8 mouse cellular contexts compared by ENCODE assay signal in the genomic region with DNA sequence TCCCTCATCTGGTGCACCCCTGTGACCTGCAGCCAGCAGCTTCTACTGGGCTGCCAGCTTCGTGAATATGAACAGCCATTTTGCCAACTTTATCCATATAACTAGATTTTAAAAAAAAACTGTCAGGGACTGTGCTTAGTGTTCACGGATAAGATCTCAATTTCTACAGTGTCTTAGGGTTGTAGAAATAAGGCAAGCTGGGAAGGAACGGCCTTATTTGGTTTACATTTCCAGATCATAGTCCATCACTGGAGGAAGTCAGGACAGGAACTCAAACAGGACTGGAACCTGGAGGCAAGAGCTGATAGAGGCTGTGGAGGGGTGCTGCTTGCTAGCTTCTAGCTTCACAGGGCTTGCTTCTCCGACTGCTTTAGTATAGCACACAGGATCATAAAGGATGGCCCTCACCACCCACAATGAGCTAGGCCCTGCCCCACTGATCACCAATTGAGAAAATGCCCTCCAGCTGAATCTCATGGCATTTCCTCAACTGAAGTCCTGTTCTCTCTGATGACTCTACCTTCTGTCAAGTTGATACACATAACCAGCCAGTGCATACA. TPM values are rescaled to one million over a fixed set of nuclear protein-coding genes. Genes with fewer than 3 reads are reported as not detected.
A peak's percentile ranks its signal among the peaks of the same experiment; 100 is the strongest.
DNase-seq lines count a peak whose midpoint lies in the region; ATAC-seq lines count a peak whose summit lies in the region.

No protein-coding gene starts in this region.

- peak overlapping the region; percentile 100 for H3K9ac ChIP-seq in kidney, embryonic 16.5 days (replicated peaks; ENCODE audit: low read length)
- peak overlapping the region; percentile 80; the same call in 1 of the 2 replicates for H3K9ac ChIP-seq in midbrain, embryonic 15.5 days

- peak overlapping the region; percentile 74 for H3K4me2 ChIP-seq in kidney, embryonic 16.5 days (replicated peaks; ENCODE audit: low read depth, low read length)
- peak overlapping the region; percentile 75 for H3K4me2 ChIP-seq in midbrain, embryonic 15.5 days

- peak overlapping the region; percentile 92 for H3K4me3 ChIP-seq in kidney, embryonic 16.5 days (ENCODE audit: low read length)
- H3K4me3 ChIP-seq in hindbrain, embryonic 10.5 days = peak overlapping the region; percentile 98
- H3K4me3 ChIP-seq in midbrain, embryonic 15.5 days = peak overlapping the region; percentile 51

- WGBS in kidney, embryonic 16.5 days = 16% methylated on average over 4 of the region's 4 CpGs
- WGBS in hindbrain, embryonic 10.5 days = 46% methylated on average over 4 of the region's 4 CpGs
- WGBS in midbrain, embryonic 15.5 days = 36% methylated on average over 4 of the region's 4 CpGs

- H3K36me3 ChIP-seq in kidney, embryonic 16.5 days (ENCODE audit: insufficient read depth, low read length) = peaks cover 3% of the 10 kb centered on the region; the same call in 1 of the 2 replicates
- peaks cover 22% of the 10 kb centered on the region for H3K36me3 ChIP-seq in hindbrain, embryonic 10.5 days
- no peaks in the 10 kb centered on the region for H3K36me3 ChIP-seq in midbrain, embryonic 15.5 days (replicated peaks)

- H3K4me1 ChIP-seq in kidney, embryonic 16.5 days (ENCODE audit: insufficient read depth, low read length) = peaks cover 22% of the 10 kb centered on the region
- peaks cover 25% of the 10 kb centered on the region for H3K4me1 ChIP-seq in hindbrain, embryonic 10.5 days (replicated peaks)
- peaks cover 25% of the 10 kb centered on the region for H3K4me1 ChIP-seq in midbrain, embryonic 15.5 days

- no peaks in the 10 kb centered on the region for H3K9me3 ChIP-seq in kidney, embryonic 16.5 days (ENCODE audit: low read length)
- H3K9me3 ChIP-seq in hindbrain, embryonic 10.5 days = no peaks in the 10 kb centered on the region
- H3K9me3 ChIP-seq in midbrain, embryonic 15.5 days = no peaks in the 10 kb centered on the region

- ATAC-seq in kidney, embryonic 16.5 days (ENCODE audit: low FRiP score, low TSS enrichment) = no peak
- ATAC-seq in midbrain, embryonic 15.5 days (replicated peaks) = no peak
- no peak for ATAC-seq in frontal cortex, adult (ENCODE audit: low TSS enrichment)

- peak overlapping the region; percentile 98 for H3K27ac ChIP-seq in kidney, embryonic 16.5 days (ENCODE audit: low read length)
- peak overlapping the region; percentile 100 for H3K27ac ChIP-seq in hindbrain, embryonic 10.5 days
- H3K27ac ChIP-seq in midbrain, embryonic 15.5 days = peak overlapping the region; percentile 99

- H3K27me3 ChIP-seq in kidney, embryonic 16.5 days (ENCODE audit: insufficient read depth, low read length) = no peaks in the 10 kb centered on the region
- no peaks in the 10 kb centered on the region for H3K27me3 ChIP-seq in hindbrain, embryonic 10.5 days (ENCODE audit: insufficient read depth, poor library complexity, severe bottlenecking)
- H3K27me3 ChIP-seq in midbrain, embryonic 15.5 days (replicated peaks) = no peaks in the 10 kb centered on the region

- no peak for DNase-seq in kidney, adult 18-20 months
- peak; percentile 35 for DNase-seq in NIH3T3 (ENCODE audit: low read depth)
- DNase-seq in hindbrain, embryonic 10.5 days (ENCODE audit: low spot score) = no peak
- no peak for DNase-seq in retina, embryonic 14.5 days (ENCODE audit: low spot score)
- no peak for DNase-seq in layer of hippocampus, adult 18-20 months (ENCODE audit: low spot score in 2 of 2)

RNA-seq across cellular contexts. Expression of gene Hnrnpa0, which starts 1.4 kb away (rescaled TPM):
- polyA plus RNA-seq in kidney, embryonic 16.5 days (2015; fragmentation: Nextera tagmentation; extraction: Ambion mirVana) = 23.2 and 32.9 TPM in 2 replicates
- 41.4 and 46.1 TPM in 2 replicates for polyA plus RNA-seq in hindbrain, embryonic 10.5 days (2016; fragmentation: Nextera tagmentation; extraction: Ambion mirVana)
- 40.5 and 48.7 TPM in 2 replicates for polyA plus RNA-seq in midbrain, embryonic 15.5 days (2015; fragmentation: Nextera tagmentation; extraction: Ambion mirVana)
- total RNA-seq in layer of hippocampus, adult 18-20 months (2021) = 100 to 1,000 TPM; 125 to 127 TPM

RNA-seq across cellular contexts. Expression of gene Klhl3, which starts 16.4 kb away (rescaled TPM):
- 8.2 and 9.2 TPM in 2 replicates for polyA plus RNA-seq in kidney, embryonic 16.5 days (2015; fragmentation: Nextera tagmentation; extraction: Ambion mirVana)
- polyA plus RNA-seq in hindbrain, embryonic 10.5 days (2016; fragmentation: Nextera tagmentation; extraction: Ambion mirVana) = 1.9 and 3.4 TPM in 2 replicates
- 12.7 and 14.2 TPM in 2 replicates for polyA plus RNA-seq in midbrain, embryonic 15.5 days (2015; fragmentation: Nextera tagmentation; extraction: Ambion mirVana)
- 10 to 100 TPM; 47.1 to 48.6 TPM for total RNA-seq in layer of hippocampus, adult 18-20 months (2021)

RNA-seq across cellular contexts. Expression of gene Idnk, which starts 27.7 kb away (rescaled TPM):
- 38.6 and 39.9 TPM in 2 replicates for polyA plus RNA-seq in kidney, embryonic 16.5 days (2015; fragmentation: Nextera tagmentation; extraction: Ambion mirVana)
- polyA plus RNA-seq in hindbrain, embryonic 10.5 days (2016; fragmentation: Nextera tagmentation; extraction: Ambion mirVana) = 57.1 and 66.7 TPM in 2 replicates
- 60.4 and 60.8 TPM in 2 replicates for polyA plus RNA-seq in midbrain, embryonic 15.5 days (2015; fragmentation: Nextera tagmentation; extraction: Ambion mirVana)
- total RNA-seq in layer of hippocampus, adult 18-20 months (2021) = 10 to 100 TPM; 32.7 to 33.3 TPM
